Mouse (Mus musculus) T-helper 17 cell (primary cell): ENCODE results near the gene Pxdc1.

Experiments used
- in situ Hi-C, 2 experiments: fragments of 300-600 bp; cut with MboI, MseI; formaldehyde crosslinking; loops; 1 replicate in 1 of 2; 2 replicates in 1 of 2; pipeline ENCODE4 v1.15.1; 2025; ENCODE audit warnings: high pct_unique_total_duplicates in 2 of 2

The Pxdc1 gene

GRCm38 (mm10) chr13:34653391-34653790 is at the start of gene Pxdc1:
Gene Pxdc1 (minus strand): TSS chr13:34653486.
- in situ Hi-C loops = loop anchor here (5.0 kb wide), 3 partner anchors 74 to 214 kb away; no protein-coding TSS in a partner anchor

- in situ Hi-C loops = loop anchor here in 1 of 2 experiments (10.0 kb wide), 1 partner anchor 1626 kb away; the partner anchor contains the start of gene Serpinb1b
Measured at GRCm38 (mm10) chr13:34700630-34701029, 47.3 kb upstream of the Pxdc1 start.

GRCm38 (mm10) chr13:34700091-34700490 is 46.8 kb upstream of the Pxdc1 start:
- in situ Hi-C loops = loop anchor here in 1 of 2 experiments (10.0 kb wide), 1 partner anchor 1625 kb away; the partner anchor contains the start of gene Serpinb1b

- in situ Hi-C loops = no loop called here
Measured at GRCm38 (mm10) chr13:34696734-34697332, 43.5 kb upstream of the Pxdc1 start.

GRCm38 (mm10) chr13:34693111-34693510 is 39.8 kb upstream of the Pxdc1 start:
- in situ Hi-C loops = no loop called here

- in situ Hi-C loops = no loop called here
Measured at GRCm38 (mm10) chr13:34691049-34691448, 37.8 kb upstream of the Pxdc1 start.

GRCm38 (mm10) chr13:34685008-34685765 is 31.9 kb upstream of the Pxdc1 start:
- in situ Hi-C loops = no loop called here

- in situ Hi-C loops = no loop called here
Measured at GRCm38 (mm10) chr13:34683762-34684488, 30.6 kb upstream of the Pxdc1 start.

GRCm38 (mm10) chr13:34683270-34683669 is 30.0 kb upstream of the Pxdc1 start:
- in situ Hi-C loops = no loop called here

- in situ Hi-C loops = no loop called here
Measured at GRCm38 (mm10) chr13:34676507-34676906, 23.2 kb upstream of the Pxdc1 start.

GRCm38 (mm10) chr13:34675847-34676383 is 22.6 kb upstream of the Pxdc1 start:
- in situ Hi-C loops = no loop called here

GRCm38 (mm10) chr13:34673354-34673753 is 20.1 kb upstream of the Pxdc1 start:
- in situ Hi-C loops = no loop called here

- in situ Hi-C loops = no loop called here
Measured at GRCm38 (mm10) chr13:34669919-34670865, 16.9 kb upstream of the Pxdc1 start.

GRCm38 (mm10) chr13:34667197-34667596 is 13.9 kb upstream of the Pxdc1 start:
- in situ Hi-C loops = no loop called here

- in situ Hi-C loops = no loop called here
Measured at GRCm38 (mm10) chr13:34665074-34665473, 11.8 kb upstream of the Pxdc1 start.

- in situ Hi-C loops = no loop called here
Measured at GRCm38 (mm10) chr13:34663762-34664161, 10.5 kb upstream of the Pxdc1 start.

GRCm38 (mm10) chr13:34659507-34659906 is 6.2 kb upstream of the Pxdc1 start:
- in situ Hi-C loops = no loop called here

- in situ Hi-C loops = no loop called here
Measured at GRCm38 (mm10) chr13:34656351-34656750, 3.1 kb upstream of the Pxdc1 start.

GRCm38 (mm10) chr13:34652353-34653241 is 689 bp downstream of the Pxdc1 start:
- in situ Hi-C loops = loop anchor here (5.0 kb wide), 3 partner anchors 75 to 215 kb away; no protein-coding TSS in a partner anchor

GRCm38 (mm10) chr13:34652016-34652352 is 1.3 kb downstream of the Pxdc1 start:
- in situ Hi-C loops = loop anchor here (5.0 kb wide), 3 partner anchors 75 to 215 kb away; no protein-coding TSS in a partner anchor
